Mouse (Mus musculus): ENCODE measurements around the gene Dscam. TPM values are rescaled to one million over a fixed set of nuclear protein-coding genes. Genes with fewer than 3 reads are reported as not detected.

The Dscam gene
- total RNA-seq, 2 experiments from 2014 or later = 41.2 to 44.9 TPM

- Histone ChIP-seq H3K27ac (peak overlapping the region; percentile 40; the same call in 1 of the 2 replicates), H3K4me3 (no peak overlapping the region)
- peak; percentile 14 to 35 for DNase-seq (ENCODE audit: extremely low spot score in 1 of 2, low spot score in 2 of 2)
- TF ChIP-seq CTCF (IDR thresholded peaks at IDR 0.05) = no peak
- intact Hi-C loops (cut with DNase I) = loop anchor here (10.0 kb wide), 1 partner anchor 315 kb away; no protein-coding TSS in a partner anchor
Measured at GRCm38 (mm10) chr16:97009116-97010055, 161.2 kb downstream of the Dscam start.

GRCm38 (mm10) chr16:97007892-97008527 is 162.5 kb downstream of the Dscam start:
- intact Hi-C loops (cut with DNase I) = loop anchor here (10.0 kb wide), 1 partner anchor 313 kb away; no protein-coding TSS in a partner anchor
- H3K27ac ChIP-seq = no peak overlapping the region
- no peak for TF ChIP-seq CTCF (IDR thresholded peaks at IDR 0.05)
- DNase-seq (ENCODE audit: extremely low spot score in 1 of 2, low spot score in 2 of 2) = no peak
- H3K4me3 ChIP-seq = no peak overlapping the region

- no peak for DNase-seq (ENCODE audit: extremely low spot score in 1 of 2, low spot score in 2 of 2)
- H3K27ac ChIP-seq = no peak overlapping the region
- TF ChIP-seq CTCF (IDR thresholded peaks at IDR 0.05) = no peak
- no peak overlapping the region for H3K4me3 ChIP-seq
- intact Hi-C loops (cut with DNase I) = loop anchor here (10.0 kb wide), 1 partner anchor 312 kb away; no protein-coding TSS in a partner anchor
Measured at GRCm38 (mm10) chr16:97006854-97007182, 163.7 kb downstream of the Dscam start.

GRCm38 (mm10) chr16:97006041-97006853 is 164.3 kb downstream of the Dscam start:
- Histone ChIP-seq H3K27ac (no peak overlapping the region), H3K4me3 (no peak overlapping the region)
- intact Hi-C loops (cut with DNase I) = loop anchor here (10.0 kb wide), 1 partner anchor 311 kb away; no protein-coding TSS in a partner anchor
- no peak for DNase-seq (ENCODE audit: extremely low spot score in 1 of 2, low spot score in 2 of 2)
- TF ChIP-seq CTCF (IDR thresholded peaks at IDR 0.05) = no peak

- no peak for TF ChIP-seq CTCF (IDR thresholded peaks at IDR 0.05)
- no peak for DNase-seq (ENCODE audit: extremely low spot score in 1 of 2, low spot score in 2 of 2)
- Histone ChIP-seq H3K27ac (no peak overlapping the region), H3K4me3 (no peak overlapping the region)
- intact Hi-C loops (cut with DNase I) = loop anchor here (2.0 to 10.0 kb wide), 3 partner anchors 161 to 309 kb away; no protein-coding TSS in a partner anchor
Measured at GRCm38 (mm10) chr16:97003965-97004364, 166.6 kb downstream of the Dscam start.

- H3K27ac ChIP-seq = peak overlapping the region; percentile 47; the same call in 1 of the 2 replicates
Measured at GRCm38 (mm10) chr16:97002837-97003236, 167.7 kb downstream of the Dscam start.

GRCm38 (mm10) chr16:97002189-97002588 is 168.4 kb downstream of the Dscam start:
- intact Hi-C loops (cut with DNase I) = loop anchor here (2.0 to 10.0 kb wide), 3 partner anchors 163 to 307 kb away; no protein-coding TSS in a partner anchor
- Histone ChIP-seq H3K4me3 (no peak overlapping the region), H3K27ac (peak overlapping the region; percentile 36; the same call in 1 of the 2 replicates)
- DNase-seq (ENCODE audit: extremely low spot score in 1 of 2, low spot score in 2 of 2) = peak; percentile 59 to 74
- no peak for TF ChIP-seq CTCF (IDR thresholded peaks at IDR 0.05)

More at GRCm38 (mm10) chr16:97002837-97003236, 167.7 kb downstream of the Dscam start:
- no peak for TF ChIP-seq CTCF (IDR thresholded peaks at IDR 0.05)
- intact Hi-C loops (cut with DNase I) = loop anchor here (2.0 to 10.0 kb wide), 3 partner anchors 162 to 308 kb away; no protein-coding TSS in a partner anchor
- no peak overlapping the region for H3K4me3 ChIP-seq
- DNase-seq (ENCODE audit: extremely low spot score in 1 of 2, low spot score in 2 of 2) = no peak

- no peak overlapping the region for H3K4me3 ChIP-seq
- no peak overlapping the region for H3K27ac ChIP-seq
- DNase-seq (ENCODE audit: extremely low spot score in 1 of 2, low spot score in 2 of 2) = peak; percentile 38 to 48
- no peak for TF ChIP-seq CTCF (IDR thresholded peaks at IDR 0.05)
- intact Hi-C loops (cut with DNase I) = no loop called here
Measured at GRCm38 (mm10) chr16:96996854-96997253, 173.7 kb downstream of the Dscam start.

GRCm38 (mm10) chr16:96995858-96996257 is 174.7 kb downstream of the Dscam start:
- H3K27ac ChIP-seq = no peak overlapping the region

GRCm38 (mm10) chr16:96987396-96987795 is 183.2 kb downstream of the Dscam start:
- no peak overlapping the region for H3K4me3 ChIP-seq
- H3K27ac ChIP-seq = no peak overlapping the region
- intact Hi-C loops (cut with DNase I) = no loop called here
- DNase-seq (ENCODE audit: extremely low spot score in 1 of 2, low spot score in 2 of 2) = no peak
- TF ChIP-seq CTCF (IDR thresholded peaks at IDR 0.05) = no peak

More at GRCm38 (mm10) chr16:96995858-96996257, 174.7 kb downstream of the Dscam start:
- intact Hi-C loops (cut with DNase I) = no loop called here
- no peak for DNase-seq (ENCODE audit: extremely low spot score in 1 of 2, low spot score in 2 of 2)
- TF ChIP-seq CTCF (IDR thresholded peaks at IDR 0.05) = no peak
- H3K4me3 ChIP-seq = no peak overlapping the region

GRCm38 (mm10) chr16:96973300-96973699 is 197.3 kb downstream of the Dscam start:
- TF ChIP-seq CTCF (IDR thresholded peaks at IDR 0.05) = no peak
- H3K27ac ChIP-seq = no peak overlapping the region
- intact Hi-C loops (cut with DNase I) = no loop called here
- DNase-seq (ENCODE audit: extremely low spot score in 1 of 2, low spot score in 2 of 2) = no peak
- H3K4me3 ChIP-seq = no peak overlapping the region
